Mouse (Mus musculus) midbrain, postnatal 0 days (tissue): ENCODE data around the gene Eif4e1b. TPM values are rescaled to one million over a fixed set of nuclear protein-coding genes. Genes with fewer than 3 reads are reported as not detected.
A peak's percentile ranks its signal among the peaks of the same experiment; 100 is the strongest.

ENCODE experiments used
- ATAC-seq: fragments of 200-750 bp; cut with Nextera tagmentation; 2 replicates; pipeline ENCODE4 v1.8.0; 2017; ENCODE audit warnings: moderate number of reproducible peaks, mild to moderate bottlenecking, moderate TSS enrichment, moderate library complexity; ENCODE audit not compliant: low FRiP score
- DNase-seq: peaks from one replicate; pipeline ENCODE4 v3.0.0-alpha.2; 2015; ENCODE audit warnings: low spot score
- H3K27ac ChIP-seq: fragments of 300-500 bp; sonication (generic); 2 replicates; pipeline ENCODE4 v1.5.1; 2014; ENCODE audit warnings: low read depth, mild to moderate bottlenecking, low read length, mixed read lengths
- H3K27me3 ChIP-seq: fragments of 300-500 bp; sonication (generic); 2 replicates; pipeline ENCODE4 v1.6.1; 2014; ENCODE audit warnings: low read length, control low read depth, mixed read lengths; ENCODE audit not compliant: insufficient read depth
- H3K36me3 ChIP-seq: fragments of 300-500 bp; sonication (generic); 2 replicates; pipeline ENCODE4 v1.6.1; 2014; ENCODE audit warnings: low read length, control low read depth, mixed read lengths; ENCODE audit not compliant: insufficient read depth
- H3K4me1 ChIP-seq: fragments of 300-500 bp; sonication (generic); 2 replicates; pipeline ENCODE4 v1.6.1; 2014; ENCODE audit warnings: mild to moderate bottlenecking, control low read depth, antibody characterized with exemption, low read length, mixed read lengths; ENCODE audit not compliant: insufficient read depth
- H3K4me2 ChIP-seq: fragments of 300-500 bp; sonication (generic); 2 replicates; pipeline ENCODE4 v1.6.1; 2014; ENCODE audit warnings: low read depth, mild to moderate bottlenecking, low read length, mixed read lengths; ENCODE audit not compliant: poor library complexity, severe bottlenecking
- H3K4me3 ChIP-seq: fragments of 300-500 bp; sonication (generic); 2 replicates; pipeline ENCODE4 v1.5.1; 2014; ENCODE audit warnings: low read depth, mild to moderate bottlenecking, low read length, moderate library complexity
- H3K9ac ChIP-seq: fragments of 300-500 bp; sonication (generic); replicated peaks from 2 replicates; pipeline ENCODE4 v1.6.1; 2014; ENCODE audit warnings: mild to moderate bottlenecking, low read length, moderate library complexity, mixed read lengths; ENCODE audit not compliant: poor library complexity, severe bottlenecking
- H3K9me3 ChIP-seq: fragments of 300-500 bp; sonication (generic); 2 replicates; pipeline ENCODE4 v1.6.1; 2016; ENCODE audit warnings: low read length, control low read depth
- CTCF ChIP-seq: IDR thresholded peaks from 2 replicates; pipeline ENCODE4 v1.5.1; 2016; ENCODE audit warnings: antibody characterized with exemption, mild to moderate bottlenecking
- WGBS: fragments of 180-500 bp; shearing (Covaris S2); extraction: QIAGEN DNeasy Blood & Tissue Kit; methylation state at CpG from one replicate; pipeline ENCODE4 v1.1.7; 2014; 5-methylcytosine and 5-hydroxymethylcytosine counted together
- polyA plus RNA-seq: library from polyadenylated mRNA; unstranded; fragments of >200 nt; fragmentation: Nextera tagmentation; extraction: Ambion mirVana; gene quantifications from 2 replicates; pipeline ENCODE4 v1.2.1, GENCODE M21; 2015
- total RNA-seq: library from RNA; depleted of rRNA; stranded (reverse); fragments of >200 nt; gene quantifications from 2 replicates; pipeline ENCODE4 v1.2.3, GENCODE M21; 2014

Gene Eif4e1b
- total and polyA plus RNA-seq, 2 experiments from 2014 or later = not detected

DNA sequence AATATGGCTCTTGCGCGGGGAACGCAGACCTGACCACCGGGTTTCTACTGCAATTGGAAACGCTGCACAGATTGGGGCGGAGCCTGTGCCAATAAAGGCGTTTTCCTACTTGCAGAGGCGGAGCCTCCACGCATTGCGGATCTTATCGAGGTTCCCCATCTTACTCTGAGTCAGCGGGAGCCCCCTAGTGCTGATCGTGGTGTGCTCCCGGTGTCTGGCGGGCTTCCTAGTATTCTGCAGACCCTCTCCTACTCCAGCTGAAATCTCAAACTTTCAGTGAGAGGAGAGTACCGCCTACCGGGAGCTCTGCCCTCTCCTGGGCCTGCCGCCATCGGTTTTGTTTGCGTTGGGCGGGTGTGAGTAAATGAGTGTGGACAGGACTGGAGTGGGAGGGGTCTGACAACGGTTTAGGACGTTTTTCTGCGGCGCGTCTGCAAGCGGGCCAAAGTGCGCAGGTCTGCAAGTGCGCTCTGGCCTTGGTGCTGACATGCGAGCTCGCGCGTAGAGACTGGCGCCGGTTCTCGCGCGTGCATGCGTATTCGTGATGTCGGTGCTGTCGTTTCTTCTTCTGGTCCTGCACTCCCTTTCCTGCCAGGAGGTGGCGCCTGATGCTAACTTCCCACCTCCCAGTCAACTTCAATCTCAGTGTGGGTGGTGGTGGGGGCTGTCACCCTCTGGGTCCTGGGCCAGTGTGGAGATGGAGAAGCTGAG is 25.6 kb upstream of the Eif4e1b start:
- DNase-seq (peak; percentile 97), ATAC-seq (peak; percentile 84)
- Histone ChIP-seq H3K4me2 (peak overlapping the region; percentile 62), H3K36me3 (peaks cover 4% of the 10 kb centered on the region; the same call in 1 of the 2 replicates), H3K4me1 (peaks cover 27% of the 10 kb centered on the region; the same call in 1 of the 2 replicates), H3K27ac (peak overlapping the region; percentile 92), H3K4me3 (peak overlapping the region; percentile 34), H3K9ac (peak overlapping the region; percentile 48), H3K27me3 (no peaks in the 10 kb centered on the region), H3K9me3 (no peaks in the 10 kb centered on the region)
- peak; percentile 94 for TF ChIP-seq CTCF
- under 1% methylated on average over 43 of the region's 43 CpGs for WGBS

DNA sequence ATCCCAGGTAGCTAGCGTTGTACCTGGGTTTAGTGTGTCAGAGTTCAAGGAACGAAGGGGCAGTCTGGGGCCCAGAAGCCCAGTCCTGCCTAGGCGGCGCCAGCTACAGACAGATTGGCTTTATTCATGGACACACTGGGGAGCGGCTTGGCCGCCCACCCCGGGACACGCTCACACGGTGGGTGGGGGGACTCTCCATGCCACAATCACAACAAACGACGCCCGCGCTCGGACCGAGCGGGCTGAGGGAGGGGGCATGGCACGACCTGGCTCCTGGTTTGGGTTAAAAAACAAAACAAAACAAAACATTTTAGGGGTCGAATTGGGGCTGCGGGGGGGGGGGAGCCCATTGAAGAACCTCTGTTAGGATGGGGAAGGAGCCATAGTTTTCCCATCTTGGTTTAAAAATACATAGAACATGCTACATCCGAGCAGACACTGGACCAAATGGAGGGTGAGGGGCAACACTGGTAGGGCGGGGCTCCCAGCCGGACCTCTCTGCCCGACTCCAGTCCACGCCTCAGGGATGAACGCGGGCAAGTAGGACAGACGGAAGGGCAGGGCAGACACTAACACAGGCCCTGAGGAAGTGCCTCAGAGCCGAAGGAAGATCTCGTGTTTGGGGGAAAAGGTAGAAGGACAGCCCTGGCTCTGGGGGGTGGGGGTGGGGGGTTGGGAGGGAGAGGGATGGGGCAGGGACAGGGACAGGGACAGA is 24.9 kb upstream of the Eif4e1b start:
- H3K4me1 ChIP-seq = peaks cover 27% of the 10 kb centered on the region; the same call in 1 of the 2 replicates
- 0% methylated on average over 29 of the region's 29 CpGs for WGBS
- H3K27me3 ChIP-seq = no peaks in the 10 kb centered on the region
- H3K27ac ChIP-seq = peak overlapping the region; percentile 55
- peak overlapping the region; percentile 34 for H3K4me3 ChIP-seq
- no peak for TF ChIP-seq CTCF
- H3K9me3 ChIP-seq = no peaks in the 10 kb centered on the region
- peak overlapping the region; percentile 48 for H3K9ac ChIP-seq
- peaks cover 4% of the 10 kb centered on the region; the same call in 1 of the 2 replicates for H3K36me3 ChIP-seq
- ATAC-seq (peak; percentile 15), DNase-seq (no peak)
- peak overlapping the region; percentile 62 for H3K4me2 ChIP-seq

DNA sequence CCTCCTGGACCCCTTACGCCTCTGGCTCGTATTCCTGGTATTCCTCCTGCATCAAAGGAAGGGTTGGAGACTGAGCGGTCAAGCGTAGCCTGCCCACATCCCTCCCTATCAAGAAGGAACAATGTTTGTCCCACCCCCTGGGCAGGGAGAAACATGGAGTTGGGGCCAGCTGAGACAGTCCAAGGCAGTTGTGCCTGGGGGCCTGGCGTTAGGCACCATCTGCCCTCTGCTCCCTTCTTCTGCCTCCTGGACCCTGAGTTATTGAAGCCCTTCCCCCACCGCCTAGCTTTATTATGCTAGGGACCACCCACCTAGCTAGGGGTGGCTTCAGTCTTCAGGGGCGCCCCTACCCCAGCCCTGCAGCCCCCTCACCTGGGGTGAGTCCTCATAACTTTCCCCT is 24.3 kb upstream of the Eif4e1b start:
- peak overlapping the region; percentile 34; the same call in 1 of the 2 replicates for H3K4me3 ChIP-seq
- H3K36me3 ChIP-seq = peaks cover 7% of the 10 kb centered on the region; the same call in 1 of the 2 replicates
- TF ChIP-seq CTCF = no peak
- no peaks in the 10 kb centered on the region; the same call in 1 of the 2 replicates for H3K27me3 ChIP-seq
- H3K9ac ChIP-seq = peak overlapping the region; percentile 48; the same call in 1 of the 2 replicates
- DNase-seq (no peak), ATAC-seq (no peak)
- peak overlapping the region; percentile 32; the same call in 1 of the 2 replicates for H3K27ac ChIP-seq
- peaks cover 26% of the 10 kb centered on the region; the same call in 1 of the 2 replicates for H3K4me1 ChIP-seq
- no peaks in the 10 kb centered on the region for H3K9me3 ChIP-seq
- WGBS = 12% methylated on average over 7 of the region's 7 CpGs
- peak overlapping the region; percentile 62 for H3K4me2 ChIP-seq

- no peaks in the 10 kb centered on the region for H3K9me3 ChIP-seq
- WGBS = 58% methylated on average over 8 of the region's 8 CpGs
- DNase-seq = peak; percentile 64
- H3K27me3 ChIP-seq = no peaks in the 10 kb centered on the region; the same call in 1 of the 2 replicates
- peaks cover 7% of the 10 kb centered on the region; the same call in 1 of the 2 replicates for H3K36me3 ChIP-seq
- TF ChIP-seq CTCF = no peak
- no peak overlapping the region for H3K9ac ChIP-seq
- ATAC-seq = no peak
- H3K4me3 ChIP-seq = no peak overlapping the region
- H3K4me2 ChIP-seq = no peak overlapping the region
- H3K27ac ChIP-seq = peak overlapping the region; percentile 18; the same call in 1 of the 2 replicates
- peaks cover 20% of the 10 kb centered on the region; the same call in 1 of the 2 replicates for H3K4me1 ChIP-seq
Observed at GRCm38 (mm10) chr13:54760164-54760795, 23.5 kb upstream of the Eif4e1b start.

- TF ChIP-seq CTCF = no peak
- Histone ChIP-seq H3K27ac (no peak overlapping the region), H3K9me3 (no peaks in the 10 kb centered on the region), H3K9ac (no peak overlapping the region), H3K27me3 (no peaks in the 10 kb centered on the region; the same call in 1 of the 2 replicates), H3K4me3 (no peak overlapping the region), H3K36me3 (peaks cover 7% of the 10 kb centered on the region; the same call in 1 of the 2 replicates), H3K4me1 (peaks cover 17% of the 10 kb centered on the region; the same call in 1 of the 2 replicates), H3K4me2 (no peak overlapping the region)
- DNase-seq = no peak
- no peak for ATAC-seq
- 75% methylated on average over 7 of the region's 7 CpGs for whole genome bisulfite sequencing
Observed at GRCm38 (mm10) chr13:54760906-54761305, 22.9 kb upstream of the Eif4e1b start.
